Mouse (Mus musculus) stomach, postnatal 0 days (tissue): ENCODE results near the gene Cd2.

Source experiments
- CTCF ChIP-seq: IDR thresholded peaks from 2 replicates; pipeline ENCODE4 v1.5.1; 2016; ENCODE audit warnings: antibody characterized with exemption, low read depth, mild to moderate bottlenecking, moderate library complexity
- EP300 ChIP-seq: optimal IDR thresholded peaks from 2 replicates; pipeline ENCODE3; 2016; ENCODE audit warnings: antibody characterized with exemption

DNA sequence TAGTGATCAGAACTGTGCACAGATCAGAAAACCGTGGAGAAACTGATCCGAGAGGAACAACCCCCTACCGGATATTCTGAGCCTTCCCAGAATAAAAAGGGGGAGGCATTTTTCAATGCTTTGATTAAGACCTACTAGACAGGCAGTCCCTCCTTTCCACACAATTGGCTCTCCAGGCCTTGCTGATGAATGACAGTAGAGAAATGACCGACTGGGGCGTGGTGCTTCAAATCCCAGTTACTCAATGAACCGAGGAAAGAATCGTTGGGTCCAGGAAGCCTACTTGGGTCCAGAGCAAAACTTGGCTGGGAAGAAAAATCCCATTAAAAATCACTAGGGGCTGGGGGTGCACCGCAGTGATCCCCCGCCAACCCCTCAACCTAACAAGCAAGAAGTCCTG is 57.5 kb downstream of the Cd2 start:
- no peak for TF ChIP-seq CTCF
- no peak for TF ChIP-seq EP300
